Mouse (Mus musculus) cortical plate, adult 2 months (tissue): Measurements from ENCODE around the gene Rab42. TPM values are rescaled to one million over a fixed set of nuclear protein-coding genes. Genes with fewer than 3 reads are reported as not detected.
A peak's percentile ranks its signal among the peaks of the same experiment; 100 is the strongest.

ENCODE experiments used
- H3K27ac ChIP-seq: fragments of 200-500 bp; 2 replicates; pipeline ENCODE4 v1.5.1; 2012; ENCODE audit warnings: low read length, control low read depth, inconsistent platforms; ENCODE audit not compliant: insufficient read depth
- H3K4me1 ChIP-seq: fragments of 200-500 bp; 2 replicates; pipeline ENCODE4 v1.6.1; 2011; ENCODE audit warnings: low read length; ENCODE audit not compliant: control insufficient read depth, insufficient read depth
- H3K4me3 ChIP-seq: fragments of 200-500 bp; 2 replicates; pipeline ENCODE4 v1.5.1; 2011; ENCODE audit warnings: mild to moderate bottlenecking, low read length, control low read depth; ENCODE audit not compliant: insufficient read depth
- CTCF ChIP-seq: fragments of 200-500 bp; IDR thresholded peaks from 2 replicates; pipeline ENCODE4 v1.5.1; 2011; ENCODE audit warnings: mild to moderate bottlenecking, control low read depth, low read length; ENCODE audit not compliant: insufficient read depth; ENCODE audit errors: extremely low read depth
- POLR2A ChIP-seq: fragments of 200-500 bp; IDR thresholded peaks from 2 replicates; pipeline ENCODE4 v1.6.1; 2011; ENCODE audit warnings: mild to moderate bottlenecking, low read length, control low read depth; ENCODE audit not compliant: insufficient read depth; ENCODE audit errors: extremely low read depth
- polyA plus RNA-seq: library from polyadenylated mRNA; depleted of rRNA; stranded (reverse); fragments of >200 nt; gene quantifications from 2 replicates; pipeline ENCODE4 v1.2.3, GENCODE M21; 2012

The Rab42 gene
- polyA plus RNA-seq, 1 experiment: 3.8 TPM

GRCm38 (mm10) chr4:132275949-132276348, 27.2 kb downstream of the Rab42 start:
- TF ChIP-seq POLR2A (no peak), CTCF (no peak)
- no peak overlapping the region for H3K27ac ChIP-seq
- no peaks in the 10 kb centered on the region for H3K4me1 ChIP-seq
- H3K4me3 ChIP-seq: no peak overlapping the region

- H3K27ac ChIP-seq: peak within 1 kb of the TSS; percentile 55
- TF ChIP-seq POLR2A (peak; percentile 94), CTCF (no peak)
- H3K4me1 ChIP-seq: no peaks in the 10 kb centered on the region
- peak within 1 kb of the TSS; percentile 87 for H3K4me3 ChIP-seq
Observed at GRCm38 (mm10) chr4:132274156-132274862, 28.9 kb downstream of the Rab42 start, which contains the start of gene Taf12. Gene Taf12 (plus strand): TSS chr4:132274375.

- Histone ChIP-seq H3K4me1 (no peaks in the 10 kb centered on the region), H3K4me3 (no peak overlapping the region), H3K27ac (no peak overlapping the region)
- no peak for TF ChIP-seq CTCF
- no peak for TF ChIP-seq POLR2A
Observed at GRCm38 (mm10) chr4:132273166-132273565, 30.0 kb downstream of the Rab42 start.

GRCm38 (mm10) chr4:132269740-132270560, 33.2 kb downstream of the Rab42 start:
- Histone ChIP-seq H3K4me3 (peak overlapping the region; percentile 28), H3K27ac (peak overlapping the region; percentile 93), H3K4me1 (no peaks in the 10 kb centered on the region)
- TF ChIP-seq CTCF (no peak), POLR2A (peak; percentile 100)

GRCm38 (mm10) chr4:132268871-132269739, 34.1 kb downstream of the Rab42 start:
- peak; percentile 20; the same call in 1 of the 2 replicates for TF ChIP-seq CTCF
- TF ChIP-seq POLR2A: no peak
- Histone ChIP-seq H3K4me3 (no peak overlapping the region), H3K4me1 (no peaks in the 10 kb centered on the region), H3K27ac (no peak overlapping the region)

GRCm38 (mm10) chr4:132266835-132267349, 36.3 kb downstream of the Rab42 start:
- TF ChIP-seq POLR2A (no peak), CTCF (no peak)
- Histone ChIP-seq H3K4me3 (no peak overlapping the region), H3K27ac (no peak overlapping the region), H3K4me1 (no peaks in the 10 kb centered on the region; the same call in 1 of the 2 replicates)

GRCm38 (mm10) chr4:132263313-132263712, 39.9 kb downstream of the Rab42 start:
- Histone ChIP-seq H3K27ac (no peak overlapping the region), H3K4me3 (no peak overlapping the region), H3K4me1 (peaks cover 5% of the 10 kb centered on the region; the same call in 1 of the 2 replicates)
- TF ChIP-seq POLR2A (no peak), CTCF (no peak)

- TF ChIP-seq CTCF (no peak), POLR2A (no peak)
- H3K4me3 ChIP-seq: no peak overlapping the region
- H3K27ac ChIP-seq: no peak overlapping the region
- H3K4me1 ChIP-seq: peaks cover 5% of the 10 kb centered on the region; the same call in 1 of the 2 replicates
Observed at GRCm38 (mm10) chr4:132262358-132262616, 40.9 kb downstream of the Rab42 start.

- TF ChIP-seq POLR2A (peak; percentile 28; the same call in 1 of the 2 replicates), CTCF (no peak)
- Histone ChIP-seq H3K4me1 (peaks cover 5% of the 10 kb centered on the region; the same call in 1 of the 2 replicates), H3K4me3 (peak within 1 kb of the TSS; percentile 63), H3K27ac (peak within 1 kb of the TSS; percentile 74)
Observed at GRCm38 (mm10) chr4:132261514-132262357, 41.4 kb downstream of the Rab42 start, which contains the start of gene Gmeb1. Gene Gmeb1 (minus strand): TSS chr4:132261602.
